Mouse (Mus musculus) forebrain, embryonic 16.5 days (tissue): ENCODE data around the gene Rabl2. TPM values are rescaled to one million over a fixed set of nuclear protein-coding genes. Genes with fewer than 3 reads are reported as not detected.
A peak's percentile ranks its signal among the peaks of the same experiment; 100 is the strongest.

Experiments
- ATAC-seq: fragments of 200-750 bp; cut with Nextera tagmentation; 2 replicates; pipeline ENCODE4 v1.8.0; 2017; ENCODE audit warnings: mild to moderate bottlenecking, moderate library complexity
- H3K27ac ChIP-seq: fragments of 300-500 bp; sonication (generic); 2 replicates; pipeline ENCODE4 v1.5.1; 2014; ENCODE audit warnings: low read length, control low read depth
- H3K27me3 ChIP-seq: fragments of 300-500 bp; sonication (generic); replicated peaks from 2 replicates; pipeline ENCODE4 v1.6.1; 2014; ENCODE audit warnings: low read length; ENCODE audit not compliant: control insufficient read depth, insufficient read depth
- H3K36me3 ChIP-seq: fragments of 300-500 bp; sonication (generic); 2 replicates; pipeline ENCODE4 v1.6.1; 2014; ENCODE audit not compliant: control insufficient read depth, insufficient read depth
- H3K4me1 ChIP-seq: fragments of 300-500 bp; sonication (generic); replicated peaks from 2 replicates; pipeline ENCODE4 v1.6.1; 2014; ENCODE audit warnings: low read length; ENCODE audit not compliant: control insufficient read depth, insufficient read depth
- H3K4me2 ChIP-seq: fragments of 300-500 bp; sonication (generic); 2 replicates; pipeline ENCODE4 v1.6.1; 2014; ENCODE audit warnings: mild to moderate bottlenecking, low read length, control low read depth
- H3K4me3 ChIP-seq: fragments of 300-500 bp; sonication (generic); replicated peaks from 2 replicates; pipeline ENCODE4 v1.5.1; 2014; ENCODE audit warnings: mild to moderate bottlenecking, low read length, control low read depth
- H3K9ac ChIP-seq: fragments of 300-500 bp; sonication (generic); replicated peaks from 2 replicates; pipeline ENCODE4 v1.6.1; 2014; ENCODE audit warnings: low read depth, low read length, control low read depth
- H3K9me3 ChIP-seq: fragments of 300-500 bp; sonication (generic); 2 replicates; pipeline ENCODE4 v1.6.1; 2016; ENCODE audit warnings: low read length; ENCODE audit not compliant: control insufficient read depth
- WGBS: fragments of 180-500 bp; shearing (Covaris S2); extraction: QIAGEN DNeasy Blood & Tissue Kit; methylation state at CpG from one replicate; pipeline ENCODE4 v1.1.7; 2014; 5-methylcytosine and 5-hydroxymethylcytosine counted together
- polyA plus RNA-seq: library from polyadenylated mRNA; unstranded; fragments of >200 nt; fragmentation: Nextera tagmentation; extraction: Ambion mirVana; gene quantifications from 2 replicates; pipeline ENCODE4 v1.2.1, GENCODE M21; 2015

Gene Rabl2
- polyA plus RNA-seq, 1 experiment from 2014 or later: 64.4 TPM

GRCm38 (mm10) chr15:89532924-89533842 is 58.5 kb downstream of the Rabl2 start:
- Histone ChIP-seq H3K9ac (peak overlapping the region; percentile 73), H3K36me3 (no peaks in the 10 kb centered on the region), H3K4me1 (peaks cover 27% of the 10 kb centered on the region), H3K27me3 (no peaks in the 10 kb centered on the region), H3K4me3 (peak overlapping the region; percentile 50), H3K9me3 (no peaks in the 10 kb centered on the region), H3K27ac (peak overlapping the region; percentile 78), H3K4me2 (peak overlapping the region; percentile 72)
- 56% methylated on average over 23 of the region's 23 CpGs for WGBS
- ATAC-seq: peak; percentile 56

Other genes with a start within 250 kb of the Rabl2 start
- gene Lmf2, start 236.3 kb downstream of the Rabl2 start, polyA plus RNA-seq: 29.5 and 32.3 TPM in 2 replicates
- 138 and 140 TPM in 2 replicates for gene Ncaph2, start 236.2 kb downstream of the Rabl2 start, polyA plus RNA-seq
- 10.1 and 14.1 TPM in 2 replicates for gene Sco2, start 218.1 kb downstream of the Rabl2 start, polyA plus RNA-seq
- 1.7 and 2.6 TPM in 2 replicates for gene Tymp, start 214.9 kb downstream of the Rabl2 start, polyA plus RNA-seq
- gene Odf3b, start 212.6 kb downstream of the Rabl2 start, polyA plus RNA-seq: 1.9 and 3.3 TPM in 2 replicates
- gene Klhdc7b, start 207.0 kb downstream of the Rabl2 start, polyA plus RNA-seq: not detected in 2 replicates
- not detected in 2 replicates for gene Syce3, start 181.4 kb downstream of the Rabl2 start, polyA plus RNA-seq
- 1.2 and 1.8 TPM in 2 replicates for gene Cpt1b, start 166.1 kb downstream of the Rabl2 start, polyA plus RNA-seq
- gene C730034F03Rik, start 162.3 kb downstream of the Rabl2 start, polyA plus RNA-seq: 5.2 and 7.0 TPM in 2 replicates
- gene Gm44502, start 162.2 kb downstream of the Rabl2 start, polyA plus RNA-seq: not detected in 2 replicates
- gene Chkb, start 162.0 kb downstream of the Rabl2 start, polyA plus RNA-seq: 77.7 and 79.3 TPM in 2 replicates
- 74.5 and 81.9 TPM in 2 replicates for gene Mapk8ip2, start 138.0 kb downstream of the Rabl2 start, polyA plus RNA-seq
- 23.9 and 27.9 TPM in 2 replicates for gene Arsa, start 114.5 kb downstream of the Rabl2 start, polyA plus RNA-seq
- gene Shank3, start 92.3 kb downstream of the Rabl2 start, polyA plus RNA-seq: 9.3 and 14.1 TPM in 2 replicates
- gene Acr, start 23.6 kb downstream of the Rabl2 start, polyA plus RNA-seq: 0.92 and 2.3 TPM in 2 replicates
- gene Syt10, start 249.9 kb upstream of the Rabl2 start, polyA plus RNA-seq: 1.2 and 1.3 TPM in 2 replicates